Mouse (Mus musculus): ENCODE results near the gene Nid1.

The Nid1 gene

GRCm38 (mm10) chr13:13548431-13549190 is 111.3 kb downstream of the Nid1 start:
- DNase-seq, result no peak

DNA sequence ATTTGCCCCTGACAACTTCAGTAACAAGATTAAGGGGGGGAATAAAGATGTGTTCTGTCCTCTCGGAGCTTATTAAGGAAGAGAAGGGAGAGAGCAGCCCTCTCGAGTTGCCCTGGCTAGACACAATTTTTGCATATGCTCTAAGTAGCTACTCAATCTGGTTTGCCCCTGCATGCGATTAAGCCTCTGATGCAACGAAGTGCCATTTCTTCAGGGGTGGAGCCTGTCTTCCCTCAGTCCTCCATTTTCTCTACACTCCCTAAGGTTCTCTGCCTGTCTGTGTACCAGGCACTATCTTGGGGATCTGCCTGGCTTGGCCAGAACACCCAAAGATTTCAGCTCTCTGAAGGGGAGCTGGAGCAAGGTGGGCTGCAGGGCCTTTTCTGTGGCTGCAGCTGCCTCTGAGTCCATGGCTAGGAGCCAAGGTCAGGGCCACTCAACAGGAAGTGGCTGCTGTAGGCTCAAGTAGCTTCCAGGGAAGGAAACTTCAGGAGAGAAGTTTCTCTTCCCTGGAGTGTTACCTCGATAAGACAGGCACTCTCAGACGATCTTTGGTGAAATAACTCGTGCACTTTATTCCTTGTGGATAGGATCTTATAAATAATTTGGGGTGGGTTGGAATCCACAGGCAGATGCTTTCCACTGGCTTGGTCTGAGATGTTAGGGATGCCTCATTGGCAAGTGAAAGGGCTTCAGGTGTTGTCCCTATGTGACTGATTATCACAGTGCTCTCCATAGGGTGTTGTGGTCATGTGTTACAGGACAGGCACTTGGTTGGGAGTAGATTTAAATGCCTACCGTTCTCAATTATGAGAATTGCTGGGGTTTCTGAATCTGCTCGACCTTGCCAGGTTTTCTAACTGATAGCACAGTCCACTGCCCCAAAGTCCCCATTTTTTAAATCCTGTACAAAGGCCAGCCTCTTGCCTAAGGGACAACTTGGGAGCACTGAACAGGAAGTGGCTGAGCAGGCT is 112.6 kb downstream of the Nid1 start:
- peak; percentile 44 to 52 for DNase-seq

DNA sequence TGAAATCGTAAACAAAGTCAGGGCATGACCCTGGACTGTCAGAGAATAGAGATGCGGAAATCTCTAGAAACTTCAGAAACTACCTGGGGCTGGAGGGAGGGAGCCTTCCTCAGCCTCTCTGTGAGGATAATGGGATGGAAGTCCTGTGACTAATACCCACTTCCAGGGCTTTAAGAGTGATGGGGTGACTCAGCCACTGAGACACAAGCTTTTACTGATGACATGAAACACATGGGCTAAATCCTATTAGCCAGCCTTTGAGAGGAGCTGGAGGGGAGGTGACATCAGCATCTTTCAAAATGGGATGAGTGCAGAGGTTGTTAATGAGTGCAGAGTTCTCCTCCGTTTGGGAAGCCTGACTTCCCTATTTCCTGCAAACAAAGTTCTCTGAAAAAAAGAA is 114.7 kb downstream of the Nid1 start:
- no peak for DNase-seq

DNA sequence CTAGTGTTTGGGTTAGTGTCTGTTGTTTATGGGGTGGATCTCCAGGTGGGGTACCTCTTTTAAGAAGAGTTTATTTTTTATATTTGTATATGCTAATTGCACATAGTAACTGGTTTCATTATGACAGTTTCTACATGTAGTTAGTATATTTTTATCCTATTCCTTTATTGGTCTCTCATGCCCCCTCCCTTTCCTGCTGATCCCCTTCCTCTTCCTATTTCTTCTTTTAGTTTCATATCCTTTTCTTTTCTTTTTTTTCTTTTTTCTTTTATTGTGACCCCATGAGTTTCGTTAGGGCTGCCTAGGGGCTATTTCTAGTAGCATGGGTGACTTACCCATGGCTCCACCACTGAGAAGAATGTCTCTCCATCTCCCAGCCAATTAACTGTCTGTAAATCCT is 116.3 kb downstream of the Nid1 start:
- no peak for DNase-seq

GRCm38 (mm10) chr13:13555196-13555595 is 117.8 kb downstream of the Nid1 start:
- no peak for DNase-seq

DNA sequence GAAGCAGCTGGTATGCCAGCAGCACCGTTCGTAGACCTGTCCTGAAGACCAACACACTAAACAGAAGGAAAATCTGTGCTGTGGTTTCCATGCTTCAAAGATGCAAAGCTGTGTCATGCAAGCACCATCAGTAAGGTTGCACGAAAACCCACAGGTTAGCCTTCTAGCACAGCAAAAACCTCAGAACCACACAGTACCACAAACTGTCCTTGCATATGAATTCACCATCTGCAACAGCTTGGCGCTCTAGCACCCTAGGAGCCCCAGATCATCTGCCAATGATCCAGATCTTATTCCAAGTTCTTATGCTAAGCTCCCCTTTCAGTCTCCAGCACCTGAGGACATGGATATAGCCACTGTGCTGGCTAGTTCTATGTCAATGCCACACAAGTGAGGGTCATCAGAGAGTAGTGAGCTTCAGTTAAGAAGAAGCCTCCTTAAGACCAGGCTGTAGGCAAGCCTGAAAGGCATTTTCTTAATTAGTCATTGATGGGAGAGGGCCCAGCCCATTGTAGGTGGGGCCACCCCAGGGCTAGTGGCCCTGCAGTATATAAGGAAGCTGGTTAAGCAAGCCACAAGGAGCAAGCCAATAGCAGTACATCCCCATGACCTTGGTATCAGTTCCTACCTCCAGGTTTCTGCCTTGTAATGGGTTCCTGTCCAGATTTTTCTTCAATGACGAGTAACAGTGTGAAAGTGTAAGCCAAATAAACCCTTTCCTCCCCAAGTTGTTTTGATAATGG is 119.8 kb downstream of the Nid1 start:
- DNase-seq, result no peak

DNA sequence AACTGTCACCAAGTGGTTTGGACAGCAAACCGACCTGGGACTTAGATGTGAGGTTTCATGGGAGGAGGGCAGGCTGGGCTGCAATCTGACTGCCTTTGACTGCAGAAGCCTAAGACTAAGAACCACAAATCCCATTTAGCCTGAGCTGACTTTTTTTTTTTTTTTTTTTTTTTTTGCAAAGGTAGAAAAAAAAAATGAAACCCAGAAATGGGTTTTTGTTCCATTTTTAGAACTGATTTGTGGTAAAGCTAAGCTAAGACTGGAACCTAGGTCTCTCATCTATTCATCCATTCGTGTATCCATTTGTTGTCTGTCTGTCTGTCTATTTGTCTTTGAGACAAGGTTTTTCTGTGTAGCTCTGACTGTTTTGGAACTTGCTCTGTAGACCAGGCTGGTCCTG is 120.9 kb downstream of the Nid1 start:
- DNase-seq, result no peak

DNA sequence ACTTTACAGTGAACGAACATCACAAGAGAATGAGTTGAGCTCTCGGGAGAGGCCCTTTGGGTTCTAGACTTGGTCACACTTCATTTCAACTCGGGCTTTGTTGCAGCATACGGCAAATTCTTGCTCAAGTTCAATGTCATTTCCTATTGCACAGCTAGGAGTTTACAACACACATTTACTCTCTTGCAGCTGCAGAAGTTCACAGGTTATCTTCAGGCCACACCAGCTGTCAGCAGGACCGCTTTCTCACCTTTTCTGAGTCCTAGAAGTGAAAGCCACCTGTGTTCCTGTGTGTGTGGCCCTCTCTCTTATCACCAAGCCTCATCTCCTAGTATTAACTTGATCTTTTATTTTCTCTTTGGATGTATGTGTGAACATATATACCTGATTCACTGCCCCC is 121.5 kb downstream of the Nid1 start:
- no peak for DNase-seq

Data from lung, adult 18-20 months (tissue).